Mouse (Mus musculus) brain, embryonic 14.5 days (tissue): Measurements from ENCODE around the gene Ptafr. TPM values are rescaled to one million over a fixed set of nuclear protein-coding genes. Genes with fewer than 3 reads are reported as not detected.

Source experiments
- DNase-seq: peaks from one replicate; pipeline ENCODE4 v3.0.0-alpha.2; 2011; ENCODE audit warnings: low read depth
- CTCF ChIP-seq: fragments of 200-500 bp; IDR thresholded peaks from 2 replicates; pipeline ENCODE4 v1.5.1; 2012; ENCODE audit warnings: inconsistent platforms, mild to moderate bottlenecking, moderate library complexity, borderline replicate concordance; ENCODE audit not compliant: insufficient read depth, insufficient read length; ENCODE audit errors: extremely low read depth
- POLR2A ChIP-seq: fragments of 200-500 bp; IDR thresholded peaks from 2 replicates; pipeline ENCODE4 v1.6.1; 2012; ENCODE audit warnings: mild to moderate bottlenecking, inconsistent platforms, borderline replicate concordance; ENCODE audit not compliant: poor library complexity, insufficient read depth, insufficient read length, severe bottlenecking; ENCODE audit errors: extremely low read depth
- polyA plus RNA-seq: library from polyadenylated mRNA; depleted of rRNA; stranded (reverse); fragments of >200 nt; gene quantifications from 2 replicates; pipeline ENCODE4 v1.2.3, GENCODE M21; 2012

Gene Ptafr
- polyA plus RNA-seq, 1 experiment, result 0.68 TPM

- TF ChIP-seq POLR2A (no peak), CTCF (no peak)
- DNase-seq, result no peak
These were observed 3.5 kb downstream of the Ptafr start for GRCm38 (mm10) chr4:132567361-132567779.

GRCm38 (mm10) chr4:132569115-132569514 lies 5.2 kb downstream of the Ptafr start:
- TF ChIP-seq CTCF (peak; percentile 45; the same call in 1 of the 2 replicates), POLR2A (no peak)
- DNase-seq, result no peak

- TF ChIP-seq CTCF (no peak), POLR2A (no peak)
These were observed 7.3 kb downstream of the Ptafr start for GRCm38 (mm10) chr4:132571190-132571589.

GRCm38 (mm10) chr4:132573327-132573726 lies 9.5 kb downstream of the Ptafr start:
- TF ChIP-seq POLR2A (no peak), CTCF (no peak)
- DNase-seq, result peak; percentile 33

More at GRCm38 (mm10) chr4:132571190-132571589, 7.3 kb downstream of the Ptafr start:
- DNase-seq, result no peak

GRCm38 (mm10) chr4:132574809-132575347 lies 11.0 kb downstream of the Ptafr start:
- TF ChIP-seq CTCF, result no peak
- no peak for TF ChIP-seq POLR2A

GRCm38 (mm10) chr4:132583781-132584180 lies 19.9 kb downstream of the Ptafr start:
- no peak for DNase-seq
- TF ChIP-seq POLR2A, result no peak
- no peak for TF ChIP-seq CTCF

More at GRCm38 (mm10) chr4:132574809-132575347, 11.0 kb downstream of the Ptafr start:
- DNase-seq, result no peak

GRCm38 (mm10) chr4:132584975-132585374 lies 21.1 kb downstream of the Ptafr start:
- no peak for DNase-seq
- TF ChIP-seq CTCF (no peak), POLR2A (no peak)

- DNase-seq, result no peak
- TF ChIP-seq CTCF (no peak), POLR2A (no peak)
These were observed 22.4 kb downstream of the Ptafr start for GRCm38 (mm10) chr4:132586282-132586681.

GRCm38 (mm10) chr4:132588512-132588911 lies 24.6 kb downstream of the Ptafr start:
- no peak for DNase-seq
- TF ChIP-seq CTCF (no peak), POLR2A (no peak)

- TF ChIP-seq CTCF (no peak), POLR2A (no peak)
- DNase-seq, result no peak
These were observed 26.8 kb downstream of the Ptafr start for GRCm38 (mm10) chr4:132590642-132591041.

GRCm38 (mm10) chr4:132592958-132593357 lies 29.1 kb downstream of the Ptafr start:
- no peak for DNase-seq
- TF ChIP-seq CTCF (no peak), POLR2A (no peak)

- no peak for DNase-seq
- TF ChIP-seq CTCF (no peak), POLR2A (no peak)
These were observed 30.3 kb downstream of the Ptafr start for GRCm38 (mm10) chr4:132594191-132594590.
